Mouse (Mus musculus): ENCODE measurements around the gene Naa35.
"Not testable (repeated sequence)": the region's sequence is repeated elsewhere in the genome, so short reads cannot be mapped to it uniquely, and the experiment has no call there.

The Naa35 gene

GRCm38 (mm10) chr13:59584481-59584880, 578 bp upstream of the Naa35 start:
- peak; percentile 65 for DNase-seq

GRCm38 (mm10) chr13:59585648-59586005, 568 bp downstream of the Naa35 start:
- peak; percentile 64 for DNase-seq

- no peak for DNase-seq
Measured at GRCm38 (mm10) chr13:59587201-59587600, 2.1 kb downstream of the Naa35 start.

GRCm38 (mm10) chr13:59589672-59590071, 4.6 kb downstream of the Naa35 start:
- no peak for DNase-seq

GRCm38 (mm10) chr13:59590691-59591090, 5.6 kb downstream of the Naa35 start:
- peak; percentile 60 for DNase-seq

- not testable (repeated sequence) for DNase-seq
Measured at GRCm38 (mm10) chr13:59592058-59592457, 7.0 kb downstream of the Naa35 start.

GRCm38 (mm10) chr13:59592630-59593029, 7.6 kb downstream of the Naa35 start:
- DNase-seq, result no peak

- no peak for DNase-seq
Measured at GRCm38 (mm10) chr13:59603096-59603495, 18.0 kb downstream of the Naa35 start.

GRCm38 (mm10) chr13:59604511-59604910, 19.5 kb downstream of the Naa35 start:
- DNase-seq, result no peak

GRCm38 (mm10) chr13:59605221-59605922, 20.3 kb downstream of the Naa35 start:
- no peak for DNase-seq

- no peak for DNase-seq
Measured at GRCm38 (mm10) chr13:59609885-59610284, 24.8 kb downstream of the Naa35 start.

- DNase-seq, result no peak
Measured at GRCm38 (mm10) chr13:59610437-59610836, 25.4 kb downstream of the Naa35 start.

GRCm38 (mm10) chr13:59613868-59614267, 28.8 kb downstream of the Naa35 start:
- DNase-seq, result no peak

GRCm38 (mm10) chr13:59615152-59615551, 30.1 kb downstream of the Naa35 start:
- no peak for DNase-seq

- DNase-seq, result no peak
Measured at GRCm38 (mm10) chr13:59615554-59615953, 30.5 kb downstream of the Naa35 start.

GRCm38 (mm10) chr13:59618463-59618862, 33.4 kb downstream of the Naa35 start:
- no peak for DNase-seq

- DNase-seq, result no peak
Measured at GRCm38 (mm10) chr13:59621643-59622489, 36.8 kb downstream of the Naa35 start.

GRCm38 (mm10) chr13:59624389-59624788, 39.3 kb downstream of the Naa35 start:
- DNase-seq, result no peak

- no peak for DNase-seq
Measured at GRCm38 (mm10) chr13:59624903-59625302, 39.8 kb downstream of the Naa35 start.

- no peak for DNase-seq
Measured at GRCm38 (mm10) chr13:59626739-59627138, 41.7 kb downstream of the Naa35 start.

- no peak for DNase-seq
Measured at GRCm38 (mm10) chr13:59634637-59635036, 49.6 kb downstream of the Naa35 start.

GRCm38 (mm10) chr13:59637800-59638199, 52.7 kb downstream of the Naa35 start:
- no peak for DNase-seq

GRCm38 (mm10) chr13:59639368-59640177, 54.5 kb downstream of the Naa35 start:
- no peak for DNase-seq

- DNase-seq, result no peak
Measured at GRCm38 (mm10) chr13:59640178-59640440, 55.0 kb downstream of the Naa35 start.
